Mouse (Mus musculus) WW6 (cell line): Measurements from ENCODE around the gene Stard9.
"Not testable (repeated sequence)": the region's sequence is repeated elsewhere in the genome, so short reads cannot be mapped to it uniquely, and the experiment has no call there.

ENCODE experiments used
- DNase-seq: peaks from one replicate; pipeline ENCODE4 v3.0.0-alpha.2; 2013; ENCODE audit warnings: low read depth, low spot score

Gene Stard9

DNA sequence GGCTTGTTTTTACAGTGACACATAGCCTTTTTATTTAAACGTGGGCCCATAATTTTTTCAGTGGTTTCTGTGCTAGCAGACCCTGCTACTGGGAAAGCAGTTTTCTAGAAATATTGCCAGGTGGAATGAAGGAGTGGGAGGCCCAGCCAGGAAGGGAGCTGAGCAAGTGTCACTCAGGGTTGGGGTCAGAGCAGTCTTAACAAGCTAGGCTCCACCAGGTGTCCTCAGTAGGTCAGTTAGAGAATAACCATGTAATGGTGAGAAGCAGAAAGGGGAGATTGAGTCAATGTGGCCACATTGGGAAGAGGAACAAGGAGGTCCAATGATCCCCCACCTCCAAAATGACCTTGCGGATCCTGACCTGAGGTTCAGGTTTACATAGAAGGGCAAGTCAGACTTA is 25.8 kb downstream of the Stard9 start:
- no peak for DNase-seq

DNA sequence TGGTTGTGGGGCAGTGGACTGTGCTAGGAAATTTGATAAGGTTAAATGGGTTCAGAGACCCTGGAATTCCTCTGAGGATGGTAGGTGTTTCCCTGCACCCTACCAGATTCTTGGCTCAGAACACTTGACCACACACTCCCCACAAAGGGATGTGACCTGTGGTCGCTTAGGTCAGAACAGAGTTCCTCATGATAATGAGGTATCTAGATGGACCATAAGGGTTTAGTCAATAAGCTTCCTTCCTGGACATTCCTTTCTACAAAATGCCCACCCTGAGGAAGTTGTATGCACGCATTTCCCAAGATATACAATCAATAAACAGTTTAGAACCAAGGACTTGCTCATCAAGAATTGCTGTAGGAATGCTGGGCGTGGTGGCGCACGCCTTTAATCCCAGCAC is 27.0 kb downstream of the Stard9 start:
- no peak for DNase-seq

DNA sequence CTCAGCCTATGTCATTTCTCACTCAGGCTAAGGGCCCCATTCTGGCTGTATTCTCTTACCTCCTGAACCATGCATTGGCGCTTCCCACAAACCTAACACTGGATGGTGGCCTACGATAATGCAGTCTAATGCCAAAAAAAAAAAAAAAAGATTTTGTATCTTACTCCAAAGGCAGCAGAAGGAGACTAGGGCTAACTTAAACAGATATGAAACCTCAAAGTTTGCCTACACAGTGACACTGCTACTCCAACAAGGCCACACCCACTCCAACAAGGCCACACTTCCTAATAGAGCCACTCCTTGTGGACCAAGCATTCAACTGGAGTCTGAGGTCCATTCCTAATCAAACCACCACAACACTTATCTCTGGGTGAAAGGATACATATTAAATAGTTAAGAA is 27.8 kb downstream of the Stard9 start:
- DNase-seq: no peak

DNA sequence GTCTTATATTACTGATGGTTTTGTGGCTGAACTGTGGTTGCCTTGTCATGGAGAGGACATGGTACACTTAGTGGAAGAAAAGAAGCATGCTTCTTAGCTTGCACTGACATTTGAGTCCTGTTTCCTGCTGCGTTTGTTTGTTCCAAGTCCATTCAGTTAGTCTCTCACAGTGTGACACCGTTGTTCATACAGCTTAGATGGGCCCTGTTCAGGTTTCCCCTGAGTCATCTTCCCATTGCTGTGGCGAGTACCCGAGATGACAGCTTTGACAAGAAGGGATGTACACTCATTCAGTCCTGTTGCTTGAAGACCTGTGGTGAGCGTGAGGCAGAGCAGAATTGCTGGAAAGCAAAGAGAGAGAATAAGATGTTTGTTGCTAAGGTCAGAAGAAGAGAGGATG is 29.6 kb downstream of the Stard9 start:
- DNase-seq: no peak

DNA sequence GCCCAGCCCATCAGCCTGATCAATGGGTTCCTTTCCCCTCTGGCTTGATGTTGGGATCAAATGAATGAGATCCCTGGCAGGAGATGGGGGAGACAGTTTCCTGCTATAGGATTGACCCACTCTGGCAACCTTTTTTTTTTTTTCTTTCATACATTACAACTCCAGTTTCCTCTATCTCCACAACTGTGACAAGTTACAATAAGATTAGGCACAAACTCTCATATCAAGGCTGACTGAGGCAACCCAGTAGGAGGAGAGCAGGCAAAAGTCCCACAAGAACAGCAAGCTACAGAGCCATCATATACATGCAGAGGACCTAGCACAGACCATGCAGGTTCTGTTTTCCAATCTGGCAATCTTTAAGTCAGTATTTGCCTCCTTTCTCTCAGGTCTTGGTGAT is 30.4 kb downstream of the Stard9 start:
- DNase-seq: no peak

DNA sequence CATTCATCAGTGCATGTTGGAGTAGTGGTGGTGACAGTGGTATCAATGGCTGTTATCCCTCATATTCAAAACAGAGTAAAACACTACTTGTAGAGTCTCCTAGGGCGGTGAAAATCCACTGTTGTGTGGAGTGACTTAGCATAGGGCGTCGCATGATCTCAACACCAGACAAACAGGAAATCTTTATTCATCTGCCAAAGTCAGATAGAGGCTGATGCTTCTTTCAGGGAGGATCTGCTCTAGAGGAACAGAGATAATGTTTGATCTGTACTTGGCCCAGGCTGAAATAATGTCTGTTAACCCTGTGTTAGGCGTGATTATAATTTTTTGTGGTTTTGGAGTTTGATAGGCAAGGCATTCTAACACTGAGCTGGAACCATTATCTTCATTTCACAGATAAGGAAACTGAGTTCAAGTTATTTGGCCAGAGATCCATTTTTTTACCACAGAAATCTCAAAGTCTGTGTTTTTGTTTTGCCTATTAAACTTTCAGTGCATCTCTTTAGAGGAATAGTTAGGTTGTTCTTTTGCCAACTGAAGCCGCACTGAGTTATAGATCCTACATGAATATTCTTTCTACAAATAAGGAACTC is 31.7 kb downstream of the Stard9 start:
- no peak for DNase-seq

DNA sequence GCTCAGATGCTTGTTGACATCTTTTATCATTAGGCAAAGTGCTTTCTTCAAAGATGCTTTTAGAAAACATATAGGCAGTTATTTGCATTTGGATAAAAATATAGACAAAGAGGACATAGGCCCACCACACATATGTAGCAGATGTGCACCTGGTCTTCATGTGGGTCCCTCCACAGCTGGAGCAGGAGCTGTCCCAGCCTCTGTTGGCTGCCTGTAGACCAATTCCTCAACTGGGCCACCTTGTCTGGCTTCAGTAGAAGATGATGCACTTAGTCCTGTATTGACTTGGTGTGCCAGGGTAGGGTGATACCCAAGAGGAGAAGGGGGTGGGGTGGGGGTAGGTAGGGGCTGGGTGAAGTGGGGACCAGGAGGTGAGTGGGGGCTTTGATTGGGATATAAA is 33.8 kb downstream of the Stard9 start:
- no peak for DNase-seq

DNA sequence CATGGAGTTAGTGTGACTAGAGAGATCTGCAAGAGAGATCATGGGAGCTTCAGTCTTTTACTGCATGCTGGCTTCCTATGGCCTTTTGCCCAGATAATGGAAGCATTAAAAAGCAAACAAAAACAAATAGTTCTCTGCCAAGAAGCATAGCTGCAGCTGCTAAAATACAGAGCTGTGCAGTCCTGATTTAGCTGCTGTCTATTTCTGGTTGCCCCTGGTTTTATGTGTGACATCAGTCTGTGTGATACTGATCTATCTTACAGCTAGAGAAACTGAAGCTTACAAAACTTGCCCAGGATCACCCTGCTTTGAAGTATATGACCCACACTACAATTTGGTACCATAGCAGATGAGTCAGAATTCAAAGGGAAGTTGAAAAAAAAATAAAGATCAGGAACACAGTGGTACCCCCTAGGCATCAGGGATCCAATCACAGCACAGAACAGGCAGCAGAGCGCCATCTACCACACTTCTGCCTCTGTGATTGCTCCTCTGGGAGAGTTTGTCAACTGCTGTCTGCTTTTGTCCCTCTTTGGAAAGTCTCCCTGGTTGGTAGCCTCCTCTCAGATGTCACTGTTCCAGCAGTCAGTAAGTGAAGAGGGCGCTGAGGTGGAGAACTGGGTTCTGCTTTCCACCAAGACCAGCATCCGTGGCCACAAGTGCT is 34.7 kb downstream of the Stard9 start:
- DNase-seq: no peak

DNA sequence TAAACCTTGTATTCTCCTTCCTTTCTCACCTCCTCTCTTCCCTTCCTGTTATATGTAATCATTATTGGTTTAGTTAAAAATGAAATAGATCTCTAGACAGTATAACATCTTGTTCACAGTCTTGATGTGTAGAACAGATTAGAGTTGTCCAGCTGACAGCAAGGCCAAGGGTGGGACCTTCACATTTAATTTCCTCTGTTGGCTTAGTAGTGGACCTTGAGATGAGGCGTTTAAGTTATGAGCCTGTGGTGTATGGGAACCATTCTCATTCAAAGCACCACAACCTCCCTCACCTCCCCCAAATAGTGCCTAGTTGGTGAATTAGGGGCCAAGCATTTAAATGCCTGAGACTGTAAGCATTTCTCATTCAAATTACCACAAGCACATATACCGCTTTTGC is 38.5 kb downstream of the Stard9 start:
- no peak for DNase-seq

DNA sequence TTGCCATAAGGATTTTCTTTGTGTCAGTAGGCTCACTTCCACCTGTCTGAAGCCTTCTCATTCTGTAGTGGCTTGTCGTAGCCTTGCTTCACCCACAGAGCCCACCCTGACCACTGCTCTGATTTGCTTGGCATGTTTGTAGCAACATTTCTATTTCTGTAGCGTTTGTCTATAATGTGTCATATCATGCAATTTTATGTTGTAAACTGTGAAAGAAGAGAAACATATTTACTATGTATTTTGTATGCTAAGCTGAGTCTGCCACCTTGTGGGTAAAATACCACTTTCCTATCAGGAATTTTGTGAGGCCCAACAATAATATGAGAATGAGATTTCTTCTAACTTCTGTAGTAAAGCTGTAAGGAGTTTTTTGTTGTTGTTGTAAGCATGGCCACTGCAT is 41.3 kb downstream of the Stard9 start:
- DNase-seq: no peak

DNA sequence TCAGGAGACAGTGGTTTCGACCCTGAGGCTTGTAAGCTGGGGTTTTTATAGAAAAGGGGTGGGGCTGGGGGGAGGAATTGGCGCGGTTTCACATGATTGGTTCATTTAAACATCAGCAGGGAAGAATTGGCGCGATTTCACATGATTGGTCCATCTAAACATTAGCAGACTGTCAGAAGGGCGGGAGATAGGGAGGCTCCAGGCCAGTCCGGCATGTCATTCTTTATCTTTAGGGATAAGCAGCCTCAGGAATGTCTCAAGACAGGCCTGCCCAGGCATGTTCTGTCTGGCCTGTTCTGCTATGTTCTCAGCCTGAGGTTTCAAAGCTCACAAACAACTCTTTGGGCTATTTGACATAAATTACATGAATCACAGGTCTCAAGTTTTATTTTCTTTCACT is 52.2 kb downstream of the Stard9 start:
- not testable (repeated sequence) for DNase-seq

DNA sequence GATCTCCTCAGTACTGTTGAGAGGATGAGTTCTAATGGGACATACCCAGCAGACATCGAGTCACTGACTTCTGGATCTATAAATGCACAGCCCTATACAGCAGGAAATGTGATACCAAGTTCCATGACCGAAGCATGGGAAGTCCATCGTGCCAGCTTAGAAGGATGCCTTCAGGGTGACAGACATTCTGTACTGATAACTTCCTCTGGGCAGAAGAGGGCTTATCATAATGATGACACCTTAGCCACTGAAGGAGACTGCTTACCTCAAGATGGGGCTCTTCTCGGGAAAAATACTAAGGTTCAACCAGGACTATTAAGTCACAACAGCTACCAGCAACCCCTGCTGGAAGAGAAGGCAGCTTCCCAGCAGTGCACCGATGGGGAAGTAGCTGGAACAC is 68.8 kb downstream of the Stard9 start:
- DNase-seq: no peak

DNA sequence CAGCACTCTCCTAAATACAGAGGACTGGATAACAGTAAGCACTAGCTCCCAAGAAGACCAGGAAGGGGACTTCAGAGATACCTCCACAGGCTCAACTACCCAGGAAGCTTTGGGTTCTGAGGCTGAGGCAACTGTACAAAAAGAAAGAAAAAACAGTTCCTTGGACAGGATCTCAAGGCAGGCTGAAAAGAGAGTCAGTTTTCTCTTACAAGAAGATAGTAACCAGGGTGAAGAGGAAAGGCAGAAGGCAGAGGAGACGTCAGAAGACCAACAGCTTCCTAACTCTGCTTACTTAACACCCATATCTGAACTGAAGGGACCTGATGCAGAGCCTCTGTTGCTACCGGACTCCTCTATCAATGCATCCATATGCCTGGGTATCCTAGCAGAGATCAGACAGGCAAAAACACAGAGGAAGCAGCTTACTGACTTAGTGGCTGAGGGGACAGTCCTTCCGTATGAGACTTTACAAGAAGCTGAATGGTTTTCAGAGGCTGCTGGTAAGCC is 71.5 kb downstream of the Stard9 start:
- no peak for DNase-seq

DNA sequence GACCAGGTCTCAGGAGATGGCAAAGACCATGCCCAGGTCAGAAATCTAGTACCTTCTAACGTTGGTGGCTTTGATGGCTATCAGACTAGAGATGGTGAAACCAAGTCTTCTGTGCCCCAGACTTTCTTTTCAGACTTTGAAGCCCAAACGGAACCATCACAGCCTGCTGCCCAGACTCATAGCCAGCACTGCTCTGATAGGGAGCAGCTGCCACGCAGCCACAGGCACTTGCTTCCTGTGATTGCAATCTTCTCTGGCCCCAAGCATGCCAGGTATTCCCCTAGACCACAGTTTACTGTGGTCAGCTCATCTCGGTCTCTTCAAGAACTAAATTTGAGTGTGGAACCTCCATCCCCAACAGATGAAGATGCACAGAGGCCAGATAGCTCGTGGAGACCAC is 73.8 kb downstream of the Stard9 start:
- no peak for DNase-seq

DNA sequence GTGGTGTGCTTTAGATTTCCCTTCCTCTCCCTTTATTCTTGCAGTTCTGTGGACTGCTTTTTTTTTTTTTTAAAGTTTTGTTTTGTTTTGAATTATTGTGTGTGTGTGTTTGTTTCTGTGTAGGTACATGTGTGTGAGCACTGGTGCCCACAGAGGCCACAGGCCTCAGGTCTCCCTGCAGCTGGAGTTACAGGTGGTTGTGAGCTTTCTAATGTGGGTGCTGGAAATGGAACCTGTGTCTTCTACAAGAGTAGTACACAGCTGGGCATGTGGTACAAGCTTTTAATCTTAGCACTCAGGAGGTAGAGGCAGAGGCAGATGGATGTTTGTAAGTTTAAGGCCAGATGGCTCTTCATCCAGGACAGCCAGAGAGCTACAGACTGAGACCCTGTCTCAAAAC is 78.1 kb downstream of the Stard9 start:
- no peak for DNase-seq

DNA sequence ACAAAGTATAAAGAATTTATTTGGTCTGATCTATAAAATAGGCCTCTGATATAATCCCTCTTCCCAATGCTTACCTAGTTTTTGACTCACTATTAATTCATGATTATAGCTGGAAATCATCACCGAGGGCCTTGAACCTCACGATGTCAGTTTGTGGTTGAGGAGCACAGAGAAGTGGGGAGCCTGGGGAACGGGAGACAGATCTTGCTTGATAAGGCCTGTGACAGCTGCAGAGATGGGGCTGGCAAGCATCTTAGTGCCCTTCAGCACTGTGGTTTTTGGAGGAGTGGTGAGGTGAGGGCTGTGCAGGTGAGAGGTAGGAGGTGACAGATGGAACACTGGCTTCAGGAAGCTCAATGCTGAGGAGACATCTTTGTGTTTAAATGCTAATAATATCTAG is 81.2 kb downstream of the Stard9 start:
- no peak for DNase-seq

DNA sequence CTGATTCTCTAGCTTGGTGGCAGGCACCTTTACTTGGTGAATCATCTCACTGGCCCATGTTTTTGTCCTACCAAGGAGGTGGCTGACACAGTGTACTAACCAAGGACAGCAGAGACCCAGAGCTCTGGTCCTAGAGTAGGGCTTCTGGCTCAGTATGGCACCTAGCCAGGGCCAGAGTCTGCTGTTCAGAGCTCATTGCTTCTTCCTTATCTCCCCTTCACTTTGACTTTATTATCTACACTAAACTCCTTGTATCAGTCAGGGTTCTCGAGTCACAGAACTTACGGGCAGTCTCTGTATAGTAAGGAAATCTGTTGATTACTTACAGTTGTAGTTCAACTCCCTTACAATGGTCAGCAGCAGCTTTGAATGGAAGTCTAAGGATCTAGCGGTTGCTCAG is 82.0 kb downstream of the Stard9 start:
- DNase-seq: no peak

DNA sequence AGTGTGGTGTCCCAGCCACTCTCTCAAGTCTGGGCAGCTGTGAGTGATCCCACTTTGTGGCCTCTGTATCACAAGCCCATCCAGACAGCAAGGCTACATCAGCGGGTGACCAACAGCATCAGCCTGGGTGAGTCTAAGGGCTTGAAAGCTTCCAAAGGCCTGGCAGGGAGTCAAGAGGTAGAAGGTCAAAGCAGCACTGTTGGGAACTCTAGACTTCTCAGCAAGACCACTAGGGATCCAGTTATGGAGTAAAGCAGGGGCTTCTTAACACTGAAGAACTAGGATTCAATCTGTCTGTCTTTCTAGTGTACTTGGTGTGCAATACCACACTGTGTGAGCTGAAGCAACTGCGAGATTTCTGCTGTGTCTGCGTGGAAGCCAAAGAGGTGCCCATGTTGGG is 84.5 kb downstream of the Stard9 start:
- no peak for DNase-seq

DNA sequence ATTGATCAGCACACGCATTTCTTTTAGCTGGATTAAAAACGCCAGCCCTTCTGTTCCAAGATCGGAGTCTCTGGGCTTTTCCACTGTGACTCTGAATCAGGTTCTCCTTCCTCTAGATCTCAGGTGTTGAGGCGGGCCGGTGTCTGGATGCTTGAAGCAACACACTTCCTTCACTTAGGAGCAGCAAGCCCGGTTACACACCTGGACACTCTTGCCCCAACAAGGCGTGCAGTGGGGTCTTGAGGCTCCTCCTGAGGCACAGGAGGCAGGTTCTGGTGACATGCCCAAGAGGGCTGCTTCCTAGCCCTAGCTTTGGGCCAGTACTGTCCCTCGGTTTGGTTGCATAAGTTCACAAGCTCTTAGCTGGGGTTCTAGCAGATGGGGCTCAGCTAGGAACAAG is 89.6 kb downstream of the Stard9 start:
- DNase-seq: no peak

DNA sequence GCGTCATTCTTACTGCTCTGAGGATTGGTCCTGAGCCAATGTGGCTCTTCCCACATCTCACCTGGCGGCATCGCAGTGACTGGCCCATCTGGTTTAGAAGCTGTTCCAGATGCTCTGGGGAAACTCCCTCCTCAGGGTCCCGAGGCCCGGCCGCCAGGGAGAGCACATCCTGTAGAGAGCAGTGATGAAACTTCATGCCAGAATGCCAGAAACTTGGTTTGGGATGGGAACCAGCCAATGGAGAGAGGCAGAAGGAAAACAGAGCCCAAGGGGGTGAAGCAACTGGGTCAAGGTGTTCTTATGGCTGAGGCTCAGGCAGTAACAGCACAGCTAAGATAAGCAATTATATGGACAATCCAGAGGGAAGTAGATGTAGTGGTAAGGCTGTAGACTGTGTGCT is 91.9 kb downstream of the Stard9 start:
- DNase-seq: no peak

DNA sequence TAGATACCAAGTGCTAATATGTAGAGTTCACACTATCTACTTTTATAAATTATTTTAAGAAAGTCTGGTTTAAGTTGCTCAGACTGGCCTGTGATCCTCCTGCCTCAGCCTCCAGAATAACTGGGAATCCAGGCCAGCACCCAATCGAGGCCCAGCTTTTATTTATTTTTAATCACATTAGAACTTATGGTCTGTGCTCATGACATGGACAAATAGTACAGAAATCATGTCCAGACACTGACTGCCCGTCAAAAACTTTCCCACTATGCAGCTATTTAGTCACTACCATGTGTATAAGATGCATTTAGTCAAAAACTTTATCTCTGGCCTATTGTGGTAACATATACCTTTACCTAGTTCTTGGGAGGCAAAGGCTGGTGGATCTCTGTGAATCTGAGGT is 93.0 kb downstream of the Stard9 start:
- DNase-seq: no peak

DNA sequence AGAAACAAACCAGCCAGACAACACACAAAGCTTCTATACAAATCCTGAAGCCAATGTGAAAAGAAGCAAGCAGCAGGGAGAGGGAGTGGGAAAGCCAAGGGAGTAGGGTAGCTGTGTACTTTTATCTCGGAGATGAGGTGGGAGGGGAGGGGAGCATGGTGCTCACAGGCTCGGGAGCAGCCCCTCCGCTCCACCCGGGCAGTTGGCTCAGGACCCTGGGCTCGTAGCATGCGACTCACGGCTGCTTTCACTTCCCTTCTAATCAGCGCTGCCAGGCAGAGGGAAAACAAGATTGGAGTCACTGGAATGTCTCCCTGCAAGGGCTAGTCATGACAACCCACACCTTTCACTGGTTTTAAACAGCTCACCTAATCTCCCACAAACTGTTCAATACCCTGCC is 93.6 kb downstream of the Stard9 start:
- no peak for DNase-seq

DNA sequence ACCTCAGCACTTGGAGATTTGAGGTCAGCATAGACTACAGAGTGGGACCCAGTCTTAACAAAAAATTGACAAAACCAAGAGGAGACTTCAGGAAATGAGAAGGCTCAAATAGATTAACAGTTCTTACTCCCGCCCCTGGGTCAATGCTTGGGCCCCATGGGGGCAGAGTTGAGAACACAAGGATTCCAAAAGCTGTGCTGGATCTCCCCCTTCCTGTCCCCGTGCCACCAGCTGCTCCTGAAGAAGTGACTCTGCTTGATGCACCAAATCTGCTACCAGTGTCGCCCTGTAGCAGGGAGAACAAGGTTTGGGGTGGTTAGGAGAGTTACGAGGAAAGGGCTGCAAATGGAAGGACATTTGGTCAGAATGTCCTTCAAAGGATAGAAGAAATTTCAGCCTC is 94.7 kb downstream of the Stard9 start:
- no peak for DNase-seq

DNA sequence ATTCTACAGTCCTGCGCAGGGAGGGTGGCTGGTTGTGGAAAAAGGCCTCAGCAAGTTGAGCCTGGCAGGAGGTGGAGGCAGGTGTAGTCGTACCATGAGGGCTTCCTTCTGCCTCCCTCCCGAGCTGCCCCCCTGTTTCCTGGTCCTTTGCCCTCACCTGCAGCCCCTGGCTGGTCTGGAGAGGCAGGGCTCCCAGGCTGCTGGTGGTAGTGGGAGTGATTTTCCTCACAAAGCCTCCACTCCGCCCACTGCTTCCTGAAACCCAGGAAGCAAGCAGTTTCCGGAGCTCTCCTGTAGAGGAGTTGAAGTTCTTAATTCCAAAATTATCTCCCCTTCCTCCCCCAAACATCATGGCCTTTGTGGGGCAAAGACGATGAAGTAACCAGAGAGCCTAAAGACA is 95.3 kb downstream of the Stard9 start:
- no peak for DNase-seq
